Mouse (Mus musculus) left cerebral cortex, postnatal 25 days (tissue): ENCODE measurements around the gene Slc25a38. TPM values are rescaled to one million over a fixed set of nuclear protein-coding genes. Genes with fewer than 3 reads are reported as not detected.

Experiments
- DNase-seq, 2 experiments: peaks; one replicate each; pipeline ENCODE4 v3.0.0; 2022; ENCODE audit warnings: low spot score in 2 of 2, mixed read lengths in 1 of 2
- intact Hi-C: fragments of 180-260 bp; cut with DNase I; formaldehyde crosslinking; loops from one replicate; pipeline ENCODE4 v1.15.1; 2025
- total RNA-seq, 2 experiments: library from RNA; stranded (reverse); gene quantifications; 2 replicates each; pipeline ENCODE4 v1.2.3; 2021

The Slc25a38 gene
- total RNA-seq: 10 to 100 TPM; 26.0 to 27.6 TPM

GRCm38 (mm10) chr9:120110211-120111018, at the start of gene Slc25a38:
Slc25a38 (plus strand) TSS chr9:120110374.
- intact Hi-C loops: no loop called here

GRCm38 (mm10) chr9:120064317-120064716, 45.9 kb upstream of the Slc25a38 start:
- DNase-seq: no peak
- intact Hi-C loops: no loop called here

More at GRCm38 (mm10) chr9:120110211-120111018, at the start of gene Slc25a38:
- peak; percentile 94 to 98 for DNase-seq

- DNase-seq: no peak
- intact Hi-C loops: no loop called here
These were observed 42.6 kb upstream of the Slc25a38 start for GRCm38 (mm10) chr9:120067609-120068008.

- intact Hi-C loops: no loop called here
- peak; percentile 17 to 54 for DNase-seq
These were observed 42.1 kb upstream of the Slc25a38 start for GRCm38 (mm10) chr9:120068047-120068446.

- intact Hi-C loops: no loop called here
- DNase-seq: no peak
These were observed 40.4 kb upstream of the Slc25a38 start, which contains the start of gene Cx3cr1 for GRCm38 (mm10) chr9:120069779-120070178. Cx3cr1 (minus strand) TSS chr9:120069879.

GRCm38 (mm10) chr9:120071251-120071650, 38.9 kb upstream of the Slc25a38 start:
- no peak for DNase-seq
- intact Hi-C loops: no loop called here

GRCm38 (mm10) chr9:120073169-120073568, 37.0 kb upstream of the Slc25a38 start:
- intact Hi-C loops: loop anchor here (2.0 kb wide), 1 partner anchor 46 kb away; no protein-coding TSS in a partner anchor
- DNase-seq: peak; percentile 70 to 78

- intact Hi-C loops: no loop called here
- no peak for DNase-seq
These were observed 35.7 kb upstream of the Slc25a38 start for GRCm38 (mm10) chr9:120074516-120074915.

GRCm38 (mm10) chr9:120078241-120078640, 31.9 kb upstream of the Slc25a38 start:
- intact Hi-C loops: no loop called here
- no peak for DNase-seq

- intact Hi-C loops: loop anchor here (5.0 kb wide), 1 partner anchor 133 kb away; no protein-coding TSS in a partner anchor
These were observed 30.3 kb upstream of the Slc25a38 start for GRCm38 (mm10) chr9:120079901-120080300.

GRCm38 (mm10) chr9:120080546-120081108, 29.5 kb upstream of the Slc25a38 start:
- DNase-seq: peak; percentile 42 to 79
- intact Hi-C loops: loop anchor here (5.0 kb wide), 1 partner anchor 133 kb away; no protein-coding TSS in a partner anchor

More at GRCm38 (mm10) chr9:120079901-120080300, 30.3 kb upstream of the Slc25a38 start:
- DNase-seq: no peak

- intact Hi-C loops: loop anchor here (5.0 kb wide), 1 partner anchor 134 kb away; no protein-coding TSS in a partner anchor
- DNase-seq: no peak
These were observed 28.9 kb upstream of the Slc25a38 start for GRCm38 (mm10) chr9:120081247-120081646.

GRCm38 (mm10) chr9:120081967-120082366, 28.2 kb upstream of the Slc25a38 start:
- intact Hi-C loops: loop anchor here (5.0 kb wide), 1 partner anchor 135 kb away; no protein-coding TSS in a partner anchor

GRCm38 (mm10) chr9:120082691-120083090, 27.5 kb upstream of the Slc25a38 start:
- DNase-seq: no peak
- intact Hi-C loops: loop anchor here (5.0 kb wide), 1 partner anchor 135 kb away; no protein-coding TSS in a partner anchor

More at GRCm38 (mm10) chr9:120081967-120082366, 28.2 kb upstream of the Slc25a38 start:
- DNase-seq: peak; percentile 34 to 40

- DNase-seq: no peak
- intact Hi-C loops: loop anchor here (5.0 kb wide), 1 partner anchor 136 kb away; no protein-coding TSS in a partner anchor
These were observed 26.8 kb upstream of the Slc25a38 start for GRCm38 (mm10) chr9:120083158-120083894.

- intact Hi-C loops: loop anchor here (5.0 kb wide), 1 partner anchor 137 kb away; no protein-coding TSS in a partner anchor
- no peak for DNase-seq
These were observed 25.8 kb upstream of the Slc25a38 start for GRCm38 (mm10) chr9:120084406-120084805.

GRCm38 (mm10) chr9:120089125-120089524, 21.0 kb upstream of the Slc25a38 start:
- DNase-seq: no peak
- intact Hi-C loops: no loop called here

- intact Hi-C loops: no loop called here
These were observed 19.1 kb upstream of the Slc25a38 start for GRCm38 (mm10) chr9:120091086-120091485.

GRCm38 (mm10) chr9:120091696-120092238, 18.4 kb upstream of the Slc25a38 start, which contains the start of gene Ccr8:
Ccr8 (plus strand) TSS chr9:120092114.
- intact Hi-C loops: no loop called here
- DNase-seq: no peak

More at GRCm38 (mm10) chr9:120091086-120091485, 19.1 kb upstream of the Slc25a38 start:
- DNase-seq: no peak
